ENCODE assay signal across 9 mouse cellular contexts in genomic region chr1:149856720-149857119, GRCm38 (mm10).
A peak's percentile ranks its signal among the peaks of the same experiment; 100 is the strongest.
DNase-seq lines count a peak whose midpoint lies in the region; ATAC-seq and TF ChIP-seq lines count a peak whose summit lies in the region.
"Had no signal": no experiment of that assay in that cellular context is flagged by ENCODE, and none has a peak within 500 bp of the region (broad histone marks: within the 10 kb centered on the region; RNA-seq: fewer than 3 reads in every experiment).

No protein-coding gene starts in this region.

- peak; percentile 34 for DNase-seq in CD4-positive, CD25-positive, alpha-beta regulatory T cell, adult 2 months (ENCODE audit: low read depth, low spot score)
- peak; percentile 82 for DNase-seq in NIH3T3 (ENCODE audit: low read depth)
- DNase-seq in embryo, embryonic 10.5 days (ENCODE audit: low spot score): peak; percentile 75
- DNase-seq in heart, postnatal 0 days (ENCODE audit: low spot score): peak; percentile 53
- peak; percentile 58 to 92 for DNase-seq in left cerebral cortex, adult 8-10 months (ENCODE audit: low spot score in 2 of 2)
- DNase-seq in midbrain, postnatal 0 days (ENCODE audit: low spot score): peak; percentile 38
- peak; percentile 41 to 75 for DNase-seq in spleen, postnatal 4 days (ENCODE audit: low spot score in 2 of 2)

- H3K36me3 ChIP-seq in heart, postnatal 0 days (replicated peaks; ENCODE audit: control insufficient read depth, insufficient read depth, low read length): no peaks in the 10 kb centered on the region
- H3K36me3 ChIP-seq in midbrain, postnatal 0 days (ENCODE audit: insufficient read depth, low read length): no peaks in the 10 kb centered on the region
- H3K36me3 ChIP-seq: lung, embryonic 15.5 days had no signal

- H3K4me1 ChIP-seq in heart, postnatal 0 days (ENCODE audit: control insufficient read depth, insufficient read depth): no peaks in the 10 kb centered on the region
- no peaks in the 10 kb centered on the region for H3K4me1 ChIP-seq in midbrain, postnatal 0 days (ENCODE audit: insufficient read depth, low read length)
- H3K4me1 ChIP-seq: lung, embryonic 15.5 days had no signal

- TF ChIP-seq CTCF in heart, postnatal 0 days (IDR thresholded peaks at IDR 0.05; ENCODE audit: low read depth): peak; percentile 67
- TF ChIP-seq CTCF in midbrain, postnatal 0 days (IDR thresholded peaks at IDR 0.05): peak; percentile 58

- no peak overlapping the region for H3K4me3 ChIP-seq in heart, postnatal 0 days (ENCODE audit: low read depth, low read length)
- no peak overlapping the region for H3K4me3 ChIP-seq in midbrain, postnatal 0 days (ENCODE audit: low read depth, low read length)
- H3K4me3 ChIP-seq: lung, embryonic 15.5 days had no signal

- no peak for TF ChIP-seq EP300 in heart, postnatal 0 days (IDR thresholded peaks at IDR 0.05; ENCODE audit: low read depth)

- no peak overlapping the region for H3K4me2 ChIP-seq in heart, postnatal 0 days (ENCODE audit: low read depth, low read length)
- H3K4me2 ChIP-seq in midbrain, postnatal 0 days (ENCODE audit: low read depth, low read length, poor library complexity, severe bottlenecking): no peak overlapping the region
- H3K4me2 ChIP-seq: lung, embryonic 15.5 days had no signal

- no peak overlapping the region for H3K9ac ChIP-seq in heart, postnatal 0 days (replicated peaks; ENCODE audit: low read depth, low read length)
- no peak overlapping the region for H3K9ac ChIP-seq in midbrain, postnatal 0 days (replicated peaks; ENCODE audit: low read length, poor library complexity, severe bottlenecking)
- H3K9ac ChIP-seq: lung, embryonic 15.5 days had no signal

- H3K9me3 ChIP-seq in heart, postnatal 0 days (replicated peaks; ENCODE audit: control insufficient read depth, low read length): no peaks in the 10 kb centered on the region
- H3K9me3 ChIP-seq in midbrain, postnatal 0 days (ENCODE audit: low read length): no peaks in the 10 kb centered on the region
- H3K9me3 ChIP-seq: lung, embryonic 15.5 days had no signal

- WGBS in heart, postnatal 0 days: 17% methylated on average over 9 of the region's 9 CpGs
- WGBS in midbrain, postnatal 0 days: 23% methylated on average over 9 of the region's 9 CpGs

- no peak for ATAC-seq in CD4-positive, CD25-positive, alpha-beta regulatory T cell, adult 4 months
- peak; percentile 39; the same call in 1 of the 2 replicates for ATAC-seq in heart, postnatal 0 days (ENCODE audit: insufficient read depth, low read depth)
- ATAC-seq in midbrain, postnatal 0 days (ENCODE audit: low FRiP score): no peak

- no peak overlapping the region for H3K27ac ChIP-seq in heart, postnatal 0 days (ENCODE audit: low read depth)
- no peak overlapping the region for H3K27ac ChIP-seq in midbrain, postnatal 0 days (ENCODE audit: low read depth, low read length)
- H3K27ac ChIP-seq: lung, embryonic 15.5 days had no signal

- H3K27me3 ChIP-seq in heart, postnatal 0 days (ENCODE audit: control insufficient read depth, insufficient read depth, low read length): no peaks in the 10 kb centered on the region
- no peaks in the 10 kb centered on the region for H3K27me3 ChIP-seq in midbrain, postnatal 0 days (ENCODE audit: insufficient read depth, low read length)
- H3K27me3 ChIP-seq: lung, embryonic 15.5 days had no signal
